Mouse (Mus musculus) ES-Bruce4 (cell line): ENCODE results near the gene Gm20894. TPM values are rescaled to one million over a fixed set of nuclear protein-coding genes. Genes with fewer than 3 reads are reported as not detected.
"Not testable (repeated sequence)": the region's sequence is repeated elsewhere in the genome, so short reads cannot be mapped to it uniquely, and the experiment has no call there.

ENCODE experiments used
- H3K27ac ChIP-seq: 2 replicates; pipeline ENCODE4 v1.5.1; 2012; ENCODE audit warnings: low read length, inconsistent platforms; ENCODE audit not compliant: insufficient read depth
- H3K27me3 ChIP-seq: 2 replicates; pipeline ENCODE4 v1.6.1; 2012; ENCODE audit warnings: mild to moderate bottlenecking, low read length, inconsistent platforms; ENCODE audit not compliant: control insufficient read depth, poor library complexity, insufficient read depth, severe bottlenecking
- H3K36me3 ChIP-seq: 2 replicates; pipeline ENCODE4 v1.6.1; 2012; ENCODE audit warnings: inconsistent platforms, mild to moderate bottlenecking, low read length, moderate library complexity; ENCODE audit not compliant: control insufficient read depth, poor library complexity, insufficient read depth, severe bottlenecking
- H3K4me1 ChIP-seq: one replicate; pipeline ENCODE4 v1.8.1; 2011; ENCODE audit warnings: low read length; ENCODE audit not compliant: control insufficient read depth, insufficient read depth
- H3K4me3 ChIP-seq: 2 replicates; pipeline ENCODE4 v1.5.1; 2011; ENCODE audit warnings: low read depth, mild to moderate bottlenecking, low read length
- H3K9ac ChIP-seq: 2 replicates; pipeline ENCODE4 v1.6.1; 2012; ENCODE audit warnings: low read depth, mild to moderate bottlenecking, inconsistent platforms; ENCODE audit not compliant: poor library complexity, severe bottlenecking
- H3K9me3 ChIP-seq: replicated peaks from 2 replicates; pipeline ENCODE4 v1.6.1; 2012; ENCODE audit warnings: mild to moderate bottlenecking, low read length, inconsistent platforms; ENCODE audit not compliant: control insufficient read depth, poor library complexity, insufficient read depth, severe bottlenecking
- polyA plus RNA-seq: library from polyadenylated mRNA; stranded (reverse); fragments of >200 nt; gene quantifications from 2 replicates; pipeline ENCODE4 v1.2.4, GENCODE M21; 2011; ENCODE audit warnings: low read depth; ENCODE audit not compliant: missing spikeins, insufficient read depth, insufficient read length

Gene Gm20894
- polyA plus RNA-seq, result not detected in 2 replicates

DNA sequence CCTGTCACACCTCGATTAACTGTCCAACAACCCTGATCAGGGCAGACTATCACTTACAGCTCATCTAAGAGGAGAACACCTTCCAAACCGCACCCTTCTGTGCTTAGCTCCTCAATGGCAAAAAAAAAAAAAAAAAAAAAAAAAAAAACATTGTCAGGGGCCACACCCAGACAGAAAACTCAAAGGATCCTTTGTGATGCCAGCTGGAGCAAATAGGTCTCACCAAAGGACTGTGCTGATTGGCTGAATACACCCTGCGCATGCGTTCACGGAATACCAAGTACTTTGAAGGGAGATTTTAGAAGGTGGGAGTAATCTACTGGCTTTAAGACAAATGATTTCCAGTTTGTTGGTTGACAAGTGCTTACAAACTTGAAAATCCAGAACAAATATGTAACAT lies at the start of gene Gm20894:
Gene Gm20894 (minus strand): TSS at position 101 of the 400 bp plus-strand sequence.
- H3K9ac ChIP-seq, H3K9me3 ChIP-seq, H3K27me3 ChIP-seq, H3K4me1 ChIP-seq, H3K36me3 ChIP-seq, H3K27ac ChIP-seq, H3K4me3 ChIP-seq: not testable (repeated sequence)
